Mouse (Mus musculus) embryonic facial prominence, embryonic 10.5 days (tissue): ENCODE results near the gene Acss1. TPM values are rescaled to one million over a fixed set of nuclear protein-coding genes. Genes with fewer than 3 reads are reported as not detected.

Experiments used
- DNase-seq: peaks from one replicate; pipeline ENCODE4 v3.0.0-alpha.2; 2017; ENCODE audit warnings: low spot score
- H3K27ac ChIP-seq: fragments of 300-500 bp; sonication (generic); replicated peaks from 2 replicates; pipeline ENCODE4 v1.5.1; 2016; ENCODE audit warnings: mild to moderate bottlenecking
- H3K27me3 ChIP-seq: fragments of 300-500 bp; sonication (generic); replicated peaks from 2 replicates; pipeline ENCODE4 v1.6.1; 2016; ENCODE audit warnings: low read depth, mild to moderate bottlenecking; ENCODE audit not compliant: poor library complexity, severe bottlenecking
- H3K36me3 ChIP-seq: fragments of 300-500 bp; sonication (generic); replicated peaks from 2 replicates; pipeline ENCODE4 v1.6.1; 2016; ENCODE audit warnings: mild to moderate bottlenecking, moderate library complexity
- H3K4me1 ChIP-seq: fragments of 300-500 bp; sonication (generic); 2 replicates; pipeline ENCODE4 v1.6.1; 2016
- H3K4me3 ChIP-seq: fragments of 300-500 bp; sonication (generic); 2 replicates; pipeline ENCODE4 v1.5.1; 2016; ENCODE audit warnings: mild to moderate bottlenecking, moderate library complexity
- H3K9me3 ChIP-seq: fragments of 300-500 bp; sonication (generic); 2 replicates; pipeline ENCODE4 v1.6.1; 2016; ENCODE audit warnings: mild to moderate bottlenecking
- WGBS: fragments of 180-500 bp; shearing (Covaris S2); methylation state at CpG from one replicate; pipeline ENCODE4 v1.1.7; 2016; 5-methylcytosine and 5-hydroxymethylcytosine counted together
- polyA plus RNA-seq: library from polyadenylated mRNA; unstranded; fragments of >200 nt; fragmentation: Nextera tagmentation; extraction: Ambion mirVana; gene quantifications from 2 replicates; pipeline ENCODE4 v1.2.1, GENCODE M21; 2016

Acss1 gene
- polyA plus RNA-seq, 1 experiment from 2014 or later, result 9.3 TPM

GRCm38 (mm10) chr2:150610097-150610496 is 58.2 kb downstream of the Acss1 start:
- 80% methylated on average over 3 of the region's 3 CpGs for WGBS
- no peak for DNase-seq
- Histone ChIP-seq H3K36me3 (no peaks in the 10 kb centered on the region), H3K4me1 (peaks cover 12% of the 10 kb centered on the region), H3K27ac (no peak overlapping the region), H3K9me3 (no peaks in the 10 kb centered on the region), H3K4me3 (no peak overlapping the region), H3K27me3 (no peaks in the 10 kb centered on the region)

GRCm38 (mm10) chr2:150608872-150609560 is 59.3 kb downstream of the Acss1 start:
- Histone ChIP-seq H3K9me3 (no peaks in the 10 kb centered on the region), H3K27me3 (no peaks in the 10 kb centered on the region), H3K27ac (peak overlapping the region; percentile 77), H3K4me3 (peak overlapping the region; percentile 87), H3K4me1 (peaks cover 12% of the 10 kb centered on the region), H3K36me3 (no peaks in the 10 kb centered on the region)
- WGBS, result 3% methylated on average over 10 of the region's 10 CpGs
- peak; percentile 54 for DNase-seq

GRCm38 (mm10) chr2:150608087-150608799 is 60.1 kb downstream of the Acss1 start, which contains the start of gene Apmap:
Apmap (minus strand) TSS chr2:150608567.
- WGBS, result under 1% methylated on average over 42 of the region's 42 CpGs
- Histone ChIP-seq H3K27me3 (no peaks in the 10 kb centered on the region), H3K36me3 (no peaks in the 10 kb centered on the region), H3K4me3 (peak within 1 kb of the TSS; percentile 87), H3K9me3 (no peaks in the 10 kb centered on the region), H3K4me1 (peaks cover 12% of the 10 kb centered on the region), H3K27ac (peak within 1 kb of the TSS; percentile 77)
- peak; percentile 96 for DNase-seq

DNA sequence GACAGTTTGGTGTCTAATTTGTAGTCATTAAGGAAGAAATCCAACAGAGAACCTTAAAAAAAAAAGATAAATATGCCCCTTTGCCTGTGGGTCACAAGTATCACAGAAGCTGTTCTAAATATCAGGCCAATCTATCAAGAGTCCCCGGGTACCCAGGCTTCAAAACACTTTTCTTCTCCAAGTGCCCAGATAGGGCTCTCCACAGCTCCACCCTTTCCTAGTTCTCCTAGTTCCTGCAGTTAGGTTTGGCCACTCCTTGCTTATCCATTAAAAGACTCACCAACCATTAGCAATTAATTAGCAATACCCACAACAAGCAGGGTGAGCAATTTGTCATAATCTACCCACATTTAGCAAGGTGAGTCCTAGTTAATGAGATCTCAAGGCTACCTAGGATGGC is 61.2 kb downstream of the Acss1 start:
- 86% methylated on average over 1 of the region's 1 CpGs for WGBS
- peak overlapping the region; percentile 87; the same call in 1 of the 2 replicates for H3K4me3 ChIP-seq

GRCm38 (mm10) chr2:150604802-150605201 is 63.5 kb downstream of the Acss1 start:
- no peak for DNase-seq
- Histone ChIP-seq H3K36me3 (no peaks in the 10 kb centered on the region), H3K27me3 (no peaks in the 10 kb centered on the region), H3K4me1 (peaks cover 12% of the 10 kb centered on the region), H3K9me3 (no peaks in the 10 kb centered on the region), H3K27ac (no peak overlapping the region), H3K4me3 (no peak overlapping the region)
- 85% methylated on average over 2 of the region's 2 CpGs for WGBS

More for the DNA sequence above, 61.2 kb downstream of the Acss1 start:
- DNase-seq, result no peak
- H3K36me3 ChIP-seq, result no peaks in the 10 kb centered on the region
- no peak overlapping the region for H3K27ac ChIP-seq
- H3K4me1 ChIP-seq, result peaks cover 12% of the 10 kb centered on the region
- no peaks in the 10 kb centered on the region for H3K9me3 ChIP-seq
- no peaks in the 10 kb centered on the region for H3K27me3 ChIP-seq

DNA sequence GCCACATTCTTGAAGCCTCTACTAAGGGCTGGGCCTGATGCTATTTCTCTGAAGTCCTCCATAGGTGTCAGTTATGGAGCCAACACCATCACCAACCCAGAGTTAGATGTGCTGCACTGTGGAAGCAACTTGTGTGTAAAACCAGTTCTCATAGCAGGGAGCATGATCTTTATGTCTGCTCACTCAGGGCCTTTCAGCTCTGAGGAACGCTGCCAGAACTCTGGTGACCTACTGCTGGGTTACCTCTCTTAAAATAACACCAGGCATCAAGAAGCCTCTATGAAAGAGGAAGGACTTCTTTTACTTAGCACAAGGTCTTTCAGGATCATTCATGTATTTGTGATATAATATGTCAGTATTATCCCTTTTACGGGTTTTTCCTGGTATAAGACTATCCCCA is 66.1 kb downstream of the Acss1 start:
- peaks cover 2% of the 10 kb centered on the region for H3K4me1 ChIP-seq
- WGBS, result 90% methylated on average over 2 of the region's 2 CpGs
- H3K27ac ChIP-seq, result no peak overlapping the region
- H3K9me3 ChIP-seq, result no peaks in the 10 kb centered on the region
- 0 out of 2 replicates have a peak, but pooled peaks cover 4% of the 10 kb centered on the region for H3K36me3 ChIP-seq
- no peak for DNase-seq
- H3K27me3 ChIP-seq, result no peaks in the 10 kb centered on the region
- H3K4me3 ChIP-seq, result no peak overlapping the region

GRCm38 (mm10) chr2:150600263-150600662 is 68.0 kb downstream of the Acss1 start:
- Histone ChIP-seq H3K36me3 (peaks cover 15% of the 10 kb centered on the region), H3K27ac (no peak overlapping the region), H3K4me3 (no peak overlapping the region), H3K4me1 (no peaks in the 10 kb centered on the region), H3K9me3 (no peaks in the 10 kb centered on the region), H3K27me3 (no peaks in the 10 kb centered on the region)
- WGBS, result 92% methylated on average over 2 of the region's 2 CpGs
- no peak for DNase-seq

GRCm38 (mm10) chr2:150595411-150596190 is 72.7 kb downstream of the Acss1 start:
- Histone ChIP-seq H3K36me3 (peaks cover 38% of the 10 kb centered on the region), H3K27me3 (no peaks in the 10 kb centered on the region), H3K4me1 (no peaks in the 10 kb centered on the region), H3K4me3 (no peak overlapping the region), H3K9me3 (no peaks in the 10 kb centered on the region), H3K27ac (no peak overlapping the region)
- WGBS, result 86% methylated on average over 3 of the region's 3 CpGs
- no peak for DNase-seq

GRCm38 (mm10) chr2:150589076-150589475 is 79.2 kb downstream of the Acss1 start:
- Histone ChIP-seq H3K4me1 (no peaks in the 10 kb centered on the region), H3K27ac (no peak overlapping the region), H3K9me3 (no peaks in the 10 kb centered on the region), H3K27me3 (no peaks in the 10 kb centered on the region), H3K36me3 (peaks cover 76% of the 10 kb centered on the region), H3K4me3 (no peak overlapping the region)
- 76% methylated on average over 11 of the region's 11 CpGs for WGBS
- DNase-seq, result no peak

GRCm38 (mm10) chr2:150579628-150580027 is 88.7 kb downstream of the Acss1 start:
- Histone ChIP-seq H3K27ac (no peak overlapping the region), H3K4me1 (no peaks in the 10 kb centered on the region), H3K9me3 (no peaks in the 10 kb centered on the region), H3K27me3 (no peaks in the 10 kb centered on the region), H3K36me3 (peaks cover 16% of the 10 kb centered on the region), H3K4me3 (no peak overlapping the region)
- no peak for DNase-seq
- WGBS, result 98% methylated on average over 1 of the region's 1 CpGs

GRCm38 (mm10) chr2:150578603-150579002 is 89.7 kb downstream of the Acss1 start:
- Histone ChIP-seq H3K4me3 (no peak overlapping the region), H3K36me3 (peaks cover 5% of the 10 kb centered on the region), H3K27ac (no peak overlapping the region), H3K9me3 (no peaks in the 10 kb centered on the region), H3K4me1 (no peaks in the 10 kb centered on the region), H3K27me3 (no peaks in the 10 kb centered on the region)
- 86% methylated on average over 5 of the region's 5 CpGs for WGBS
- no peak for DNase-seq

DNA sequence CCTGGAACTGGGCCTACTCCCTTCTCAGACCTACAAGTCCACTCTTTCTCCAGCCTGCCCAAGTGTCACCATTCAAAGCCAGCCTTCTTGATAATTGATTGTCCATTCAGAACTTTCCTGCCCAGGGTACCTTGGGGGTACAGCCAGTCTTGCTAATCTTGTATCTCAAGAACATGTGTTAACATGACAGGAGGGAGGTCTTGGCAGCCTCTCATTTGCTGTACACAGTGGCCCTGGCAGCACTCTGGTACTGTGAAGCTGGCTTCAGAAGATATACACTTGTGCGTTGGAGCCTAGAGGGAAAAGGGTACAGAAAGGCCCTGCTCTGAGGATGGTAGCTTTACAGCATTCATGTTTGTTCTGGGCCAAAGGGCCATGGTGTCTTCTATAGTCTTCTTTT is 92.0 kb downstream of the Acss1 start:
- WGBS, result 93% methylated on average over 1 of the region's 1 CpGs

More for the DNA sequence above, 92.0 kb downstream of the Acss1 start:
- no peak for DNase-seq
- H3K9me3 ChIP-seq, result no peaks in the 10 kb centered on the region
- H3K27me3 ChIP-seq, result no peaks in the 10 kb centered on the region
- no peak overlapping the region for H3K27ac ChIP-seq
- no peaks in the 10 kb centered on the region for H3K36me3 ChIP-seq
- H3K4me3 ChIP-seq, result no peak overlapping the region
- H3K4me1 ChIP-seq, result no peaks in the 10 kb centered on the region
